Mouse (Mus musculus) embryonic facial prominence, embryonic 12.5 days (tissue): ENCODE measurements around the gene Tpx2. TPM values are rescaled to one million over a fixed set of nuclear protein-coding genes. Genes with fewer than 3 reads are reported as not detected.

Source experiments
- ATAC-seq: fragments of 200-750 bp; cut with Nextera tagmentation; 2 replicates; pipeline ENCODE4 v1.8.0; 2017; ENCODE audit not compliant: insufficient number of reproducible peaks, insufficient read depth, low FRiP score, low TSS enrichment
- H3K27ac ChIP-seq: fragments of 300-500 bp; sonication (generic); 2 replicates; pipeline ENCODE4 v1.5.1; 2016; ENCODE audit warnings: mild to moderate bottlenecking
- H3K27me3 ChIP-seq: fragments of 300-500 bp; sonication (generic); 2 replicates; pipeline ENCODE4 v1.6.1; 2016; ENCODE audit warnings: mild to moderate bottlenecking, moderate library complexity
- H3K36me3 ChIP-seq: fragments of 300-500 bp; sonication (generic); 2 replicates; pipeline ENCODE4 v1.6.1; 2016; ENCODE audit warnings: mild to moderate bottlenecking
- H3K4me1 ChIP-seq: fragments of 300-500 bp; sonication (generic); 2 replicates; pipeline ENCODE4 v1.6.1; 2016
- H3K4me2 ChIP-seq: fragments of 300-500 bp; sonication (generic); replicated peaks from 2 replicates; pipeline ENCODE4 v1.6.1; 2016; ENCODE audit warnings: mild to moderate bottlenecking, moderate library complexity
- H3K4me3 ChIP-seq: fragments of 300-500 bp; sonication (generic); 2 replicates; pipeline ENCODE4 v1.5.1; 2016; ENCODE audit warnings: mild to moderate bottlenecking
- H3K9ac ChIP-seq: fragments of 300-500 bp; sonication (generic); 2 replicates; pipeline ENCODE4 v1.6.1; 2016; ENCODE audit warnings: mild to moderate bottlenecking, moderate library complexity
- H3K9me3 ChIP-seq: fragments of 300-500 bp; sonication (generic); 2 replicates; pipeline ENCODE4 v1.6.1; 2016; ENCODE audit warnings: mild to moderate bottlenecking, moderate library complexity
- WGBS: fragments of 180-500 bp; shearing (Covaris S2); methylation state at CpG from one replicate; pipeline ENCODE4 v1.1.7; 2016; 5-methylcytosine and 5-hydroxymethylcytosine counted together
- polyA plus RNA-seq: library from polyadenylated mRNA; unstranded; fragments of >200 nt; fragmentation: Nextera tagmentation; extraction: Ambion mirVana; gene quantifications from 2 replicates; pipeline ENCODE4 v1.2.1, GENCODE M21; 2016

Gene Tpx2
- polyA plus RNA-seq, 1 experiment from 2014 or later = 106 TPM

- Histone ChIP-seq H3K27me3 (no peaks in the 10 kb centered on the region), H3K36me3 (peaks cover 5% of the 10 kb centered on the region; the same call in 1 of the 2 replicates), H3K9ac (peak overlapping the region; percentile 85), H3K4me1 (peaks cover 44% of the 10 kb centered on the region), H3K4me2 (peak overlapping the region; percentile 68), H3K27ac (peak overlapping the region; percentile 98), H3K9me3 (no peaks in the 10 kb centered on the region), H3K4me3 (peak overlapping the region; percentile 67)
- WGBS = 3% methylated on average over 31 of the region's 31 CpGs
- peak; percentile 82 for ATAC-seq
Measured at GRCm38 (mm10) chr2:152830021-152830921, 17.5 kb upstream of the Tpx2 start.

DNA sequence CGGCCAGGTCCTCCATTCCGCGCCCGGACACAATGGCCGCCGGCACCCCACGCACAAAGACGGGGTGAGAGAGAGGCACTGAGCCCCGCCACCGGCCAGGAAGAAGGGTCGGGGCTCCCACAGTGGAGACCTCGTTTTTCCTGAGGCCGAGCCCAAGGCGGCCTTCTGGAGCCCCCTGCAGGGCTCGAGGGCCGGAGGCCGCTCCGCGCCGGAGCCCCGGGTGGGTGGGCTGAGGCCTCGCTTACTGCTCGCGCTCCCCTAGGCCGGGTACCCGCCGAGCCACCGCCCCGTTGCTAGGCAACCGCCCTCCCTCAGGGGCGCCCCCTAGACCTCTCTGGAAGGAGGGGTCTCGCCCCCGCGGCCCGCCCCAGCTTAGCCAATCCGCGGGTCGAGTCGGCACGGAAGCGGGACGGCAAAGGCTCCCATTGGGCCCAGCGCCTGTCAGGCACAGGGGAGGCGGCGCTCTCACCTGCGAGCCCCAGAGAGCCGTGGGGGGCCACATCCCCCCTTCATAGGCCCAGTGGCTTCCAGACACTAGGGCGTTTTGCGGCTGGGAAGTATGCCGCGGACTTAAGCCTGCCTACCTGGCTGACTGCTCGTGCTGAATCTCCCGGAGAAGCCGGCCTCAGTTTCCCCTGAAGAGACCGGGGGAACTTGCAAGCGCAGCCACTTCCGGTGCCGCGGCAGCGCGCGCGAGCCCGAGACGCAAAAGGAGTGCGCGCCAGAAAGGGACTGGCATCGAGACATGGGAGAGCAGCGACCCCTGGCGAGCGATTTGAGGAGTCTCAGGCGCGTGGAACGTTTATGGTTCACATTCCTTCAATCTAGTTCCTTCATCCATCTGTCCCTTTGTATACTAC lies 16.5 kb upstream of the Tpx2 start, which contains the start of gene Bcl2l1:
Gene Bcl2l1, minus strand, starts transcription at position 710 of the 860 bp plus-strand sequence.
- under 1% methylated on average over 73 of the region's 74 CpGs for WGBS
- ATAC-seq = peak; percentile 96
- Histone ChIP-seq H3K27ac (peak within 1 kb of the TSS; percentile 98), H3K9me3 (no peaks in the 10 kb centered on the region), H3K4me3 (peak within 1 kb of the TSS; percentile 67), H3K9ac (peak within 1 kb of the TSS; percentile 85), H3K4me1 (peaks cover 37% of the 10 kb centered on the region), H3K4me2 (peak within 1 kb of the TSS; percentile 68), H3K27me3 (no peaks in the 10 kb centered on the region), H3K36me3 (peaks cover 5% of the 10 kb centered on the region; the same call in 1 of the 2 replicates)

- H3K4me3 ChIP-seq = no peak overlapping the region
- WGBS = 64% methylated on average over 2 of the region's 2 CpGs
Measured at GRCm38 (mm10) chr2:152839256-152839655, 8.5 kb upstream of the Tpx2 start.

DNA sequence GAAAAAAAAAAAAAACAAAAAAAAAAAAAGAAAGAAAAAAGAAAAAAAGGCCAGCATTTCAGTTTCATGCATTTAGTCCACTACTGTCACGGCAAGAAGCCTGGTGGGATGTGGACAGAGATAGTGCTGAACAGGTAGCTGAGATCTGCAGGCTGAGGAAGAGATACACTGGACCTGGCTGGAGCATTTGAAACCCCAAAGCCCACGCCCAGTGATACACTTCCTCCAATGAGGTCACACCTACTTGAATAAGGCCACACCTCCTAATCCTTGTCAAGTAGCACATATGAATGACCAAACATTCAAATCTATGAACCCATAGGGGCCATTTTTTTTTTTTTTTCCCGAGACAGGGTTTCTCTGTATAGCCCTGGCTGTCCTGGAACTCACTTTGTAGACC lies 5.0 kb upstream of the Tpx2 start:
- H3K4me2 ChIP-seq = no peak overlapping the region
- H3K4me1 ChIP-seq = no peaks in the 10 kb centered on the region
- no peak overlapping the region for H3K9ac ChIP-seq
- H3K4me3 ChIP-seq = no peak overlapping the region
- no peak overlapping the region for H3K27ac ChIP-seq
- no peaks in the 10 kb centered on the region for H3K27me3 ChIP-seq
- no peaks in the 10 kb centered on the region for H3K36me3 ChIP-seq
- 70% methylated on average over 3 of the region's 3 CpGs for WGBS
- H3K9me3 ChIP-seq = no peaks in the 10 kb centered on the region
- ATAC-seq = no peak

More at GRCm38 (mm10) chr2:152839256-152839655, 8.5 kb upstream of the Tpx2 start:
- Histone ChIP-seq H3K36me3 (no peaks in the 10 kb centered on the region), H3K4me2 (no peak overlapping the region), H3K9me3 (no peaks in the 10 kb centered on the region), H3K27me3 (no peaks in the 10 kb centered on the region), H3K27ac (no peak overlapping the region), H3K4me1 (no peaks in the 10 kb centered on the region), H3K9ac (no peak overlapping the region)
- ATAC-seq = no peak

DNA sequence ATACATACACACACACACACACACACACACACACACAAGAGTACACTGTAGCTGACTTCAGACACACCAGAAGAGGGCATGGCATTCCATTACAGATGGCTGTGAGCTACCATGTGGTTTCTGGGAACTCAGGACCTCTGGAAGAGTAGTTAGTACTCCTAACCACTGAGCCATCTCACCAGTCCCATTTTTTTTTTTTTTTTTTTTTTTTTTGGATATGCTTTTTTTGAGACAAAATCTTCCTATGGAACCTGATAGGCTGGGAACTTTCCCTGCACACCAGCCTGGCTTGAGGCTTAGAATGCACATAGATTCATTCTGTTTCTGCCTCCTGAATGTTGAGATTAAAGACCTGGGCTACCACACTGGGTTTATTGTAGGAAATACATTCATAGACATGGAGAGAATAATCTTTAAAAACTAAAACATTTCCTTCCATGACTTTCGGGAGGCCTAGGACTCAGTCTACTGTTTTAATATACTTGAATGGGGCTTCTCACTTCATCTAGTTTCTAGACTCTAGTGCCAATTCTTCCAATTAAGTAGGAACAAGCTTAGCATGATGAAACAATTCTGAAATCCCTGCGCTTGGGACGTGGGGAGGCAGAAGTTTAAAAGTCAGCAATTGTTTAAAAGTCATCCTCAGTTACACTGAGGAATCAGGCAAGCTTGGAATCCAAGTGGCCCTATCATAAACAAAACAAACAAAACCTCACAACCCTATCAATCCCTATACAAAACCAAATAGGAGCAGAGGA lies 528 bp upstream of the Tpx2 start:
- Histone ChIP-seq H3K4me1 (peaks cover 16% of the 10 kb centered on the region), H3K4me3 (peak overlapping the region; percentile 76), H3K9ac (no peak overlapping the region), H3K36me3 (no peaks in the 10 kb centered on the region; the same call in 1 of the 2 replicates), H3K27ac (no peak overlapping the region), H3K27me3 (no peaks in the 10 kb centered on the region), H3K9me3 (no peaks in the 10 kb centered on the region), H3K4me2 (peak overlapping the region; percentile 37)
- 11% methylated on average over 3 of the region's 3 CpGs for whole genome bisulfite sequencing
- no peak for ATAC-seq

- Histone ChIP-seq H3K27ac (peak overlapping the region; percentile 84; the same call in 1 of the 2 replicates), H3K4me3 (peak overlapping the region; percentile 76), H3K9ac (peak overlapping the region; percentile 67), H3K27me3 (no peaks in the 10 kb centered on the region), H3K36me3 (peaks cover 10% of the 10 kb centered on the region; the same call in 1 of the 2 replicates), H3K4me2 (peak overlapping the region; percentile 50), H3K9me3 (no peaks in the 10 kb centered on the region), H3K4me1 (peaks cover 16% of the 10 kb centered on the region)
- no peak for ATAC-seq
- WGBS = 4% methylated on average over 2 of the region's 2 CpGs
Measured at GRCm38 (mm10) chr2:152848466-152848865, 702 bp downstream of the Tpx2 start.

DNA sequence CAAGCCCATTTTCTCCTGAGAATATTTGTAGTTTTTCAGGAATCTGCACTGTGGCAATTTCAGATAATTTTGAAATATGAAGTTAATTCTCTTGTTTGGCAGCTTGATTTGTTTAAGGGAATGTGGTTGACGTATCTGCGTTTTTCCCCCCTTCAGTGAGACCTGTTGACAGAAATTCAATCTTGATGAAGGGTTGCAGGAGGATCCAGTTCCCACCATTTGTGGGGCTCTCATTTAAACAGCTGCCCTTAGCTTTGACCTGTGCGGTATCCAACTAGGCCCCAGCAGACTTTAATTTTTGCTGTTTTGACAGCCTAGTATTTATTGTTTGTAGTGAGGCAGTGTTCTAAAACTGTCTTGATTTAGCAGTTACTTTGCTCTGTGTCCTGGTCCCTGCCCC lies 11.7 kb downstream of the Tpx2 start:
- Histone ChIP-seq H3K36me3 (peaks cover 47% of the 10 kb centered on the region), H3K9me3 (no peaks in the 10 kb centered on the region), H3K4me3 (no peak overlapping the region), H3K4me2 (no peak overlapping the region), H3K9ac (no peak overlapping the region), H3K4me1 (no peaks in the 10 kb centered on the region), H3K27me3 (no peaks in the 10 kb centered on the region), H3K27ac (no peak overlapping the region)
- WGBS = 70% methylated on average over 3 of the region's 3 CpGs
- ATAC-seq = no peak

- no peaks in the 10 kb centered on the region for H3K27me3 ChIP-seq
- H3K9ac ChIP-seq = no peak overlapping the region
- H3K4me2 ChIP-seq = no peak overlapping the region
- 84% methylated on average over 1 of the region's 1 CpGs for WGBS
- peaks cover 29% of the 10 kb centered on the region for H3K36me3 ChIP-seq
- no peak overlapping the region for H3K4me3 ChIP-seq
- no peak for ATAC-seq
- H3K9me3 ChIP-seq = no peaks in the 10 kb centered on the region
- no peak overlapping the region for H3K27ac ChIP-seq
- H3K4me1 ChIP-seq = no peaks in the 10 kb centered on the region
Measured at GRCm38 (mm10) chr2:152861891-152862290, 14.1 kb downstream of the Tpx2 start.

DNA sequence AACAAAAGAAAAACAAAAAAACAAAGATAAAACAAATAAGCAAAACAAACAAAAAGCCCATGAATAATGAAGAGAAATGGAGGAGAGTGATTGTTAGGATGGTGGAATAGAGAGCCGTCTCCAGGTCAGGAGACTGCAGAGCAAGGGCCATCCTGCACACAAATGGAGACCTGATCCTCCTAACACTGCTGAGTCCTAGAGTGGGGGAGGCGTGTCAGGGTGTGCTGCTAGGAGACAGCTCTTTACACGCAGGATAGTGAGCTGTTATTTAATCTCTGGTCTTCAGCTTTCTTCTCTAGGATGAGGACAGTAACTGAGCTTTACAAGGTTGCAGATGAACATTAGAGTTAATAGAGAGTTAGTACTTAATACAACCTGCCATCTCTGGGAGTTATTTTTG lies 14.9 kb downstream of the Tpx2 start:
- Histone ChIP-seq H3K9ac (no peak overlapping the region), H3K9me3 (no peaks in the 10 kb centered on the region), H3K4me1 (no peaks in the 10 kb centered on the region), H3K36me3 (peaks cover 26% of the 10 kb centered on the region), H3K27ac (no peak overlapping the region), H3K4me2 (no peak overlapping the region), H3K27me3 (no peaks in the 10 kb centered on the region), H3K4me3 (no peak overlapping the region)
- WGBS = 82% methylated on average over 3 of the region's 3 CpGs
- ATAC-seq = no peak

DNA sequence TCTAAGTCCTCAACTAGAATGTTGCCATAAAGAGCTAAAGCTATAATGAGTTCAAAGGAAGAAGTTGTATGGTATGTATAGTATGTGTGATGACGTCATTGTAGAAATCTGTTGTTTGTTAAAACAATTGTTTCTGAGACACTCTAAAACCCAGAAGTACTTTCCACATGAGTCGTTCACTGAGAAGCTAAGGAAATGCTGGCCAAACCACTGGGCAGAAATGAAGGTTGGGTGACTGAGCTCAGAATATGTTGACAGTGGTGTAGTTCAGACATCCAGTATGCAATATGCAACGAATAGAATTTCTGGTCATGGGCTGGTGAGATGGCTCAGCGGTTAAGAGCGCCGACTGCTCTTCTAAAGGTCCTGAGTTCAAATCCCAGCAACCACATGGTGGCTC lies 15.6 kb downstream of the Tpx2 start:
- H3K9me3 ChIP-seq = no peaks in the 10 kb centered on the region
- no peaks in the 10 kb centered on the region for H3K4me1 ChIP-seq
- peaks cover 26% of the 10 kb centered on the region for H3K36me3 ChIP-seq
- no peak for ATAC-seq
- 95% methylated on average over 6 of the region's 6 CpGs for WGBS
- H3K9ac ChIP-seq = no peak overlapping the region
- H3K27me3 ChIP-seq = no peaks in the 10 kb centered on the region
- no peak overlapping the region for H3K4me3 ChIP-seq
- no peak overlapping the region for H3K27ac ChIP-seq
- H3K4me2 ChIP-seq = no peak overlapping the region

DNA sequence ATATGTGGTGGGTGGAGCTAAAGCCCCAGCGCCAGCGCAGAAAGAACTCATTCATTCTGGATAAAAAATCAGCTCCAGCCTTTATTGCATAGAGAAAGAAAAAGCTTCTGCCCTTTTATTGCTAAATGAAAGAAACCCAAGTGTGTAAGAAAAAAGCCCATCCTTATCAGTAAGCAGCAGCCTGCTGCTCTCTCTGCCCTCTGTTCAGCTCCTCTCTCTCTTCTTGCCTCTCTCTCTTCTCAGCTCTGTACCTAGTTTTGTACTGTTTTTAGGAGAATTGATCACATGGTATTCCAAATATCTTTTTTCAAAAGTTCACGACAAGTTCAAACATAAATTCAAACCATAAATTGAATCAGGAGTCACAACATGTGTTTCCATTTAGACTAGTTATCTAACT lies 30.5 kb downstream of the Tpx2 start:
- Histone ChIP-seq H3K4me1 (no peaks in the 10 kb centered on the region), H3K27ac (no peak overlapping the region), H3K9me3 (no peaks in the 10 kb centered on the region), H3K4me2 (no peak overlapping the region), H3K36me3 (peaks cover 77% of the 10 kb centered on the region), H3K27me3 (no peaks in the 10 kb centered on the region), H3K9ac (no peak overlapping the region), H3K4me3 (no peak overlapping the region)
- no peak for ATAC-seq
- 73% methylated on average over 3 of the region's 3 CpGs for WGBS
